Mouse (Mus musculus) neural tube, embryonic 11.5 days (tissue): ENCODE results near the gene Rpl29. TPM values are rescaled to one million over a fixed set of nuclear protein-coding genes. Genes with fewer than 3 reads are reported as not detected.

Experiments
- ATAC-seq: fragments of 200-750 bp; cut with Nextera tagmentation; 2 replicates; pipeline ENCODE4 v1.8.0; 2017; ENCODE audit warnings: moderate number of reproducible peaks, mild to moderate bottlenecking, moderate TSS enrichment, moderate library complexity; ENCODE audit not compliant: insufficient read depth, low FRiP score, low TSS enrichment
- DNase-seq: peaks from one replicate; pipeline ENCODE4 v3.0.0-alpha.2; 2015; ENCODE audit warnings: low spot score
- H3K27ac ChIP-seq: fragments of 300-500 bp; sonication (generic); 2 replicates; pipeline ENCODE4 v1.5.1; 2014; ENCODE audit warnings: low read depth, mild to moderate bottlenecking, low read length
- H3K27me3 ChIP-seq: fragments of 300-500 bp; sonication (generic); 2 replicates; pipeline ENCODE4 v1.6.1; 2014; ENCODE audit warnings: mild to moderate bottlenecking, low read length, mixed read lengths; ENCODE audit not compliant: control insufficient read depth, insufficient read depth
- H3K36me3 ChIP-seq: fragments of 300-500 bp; sonication (generic); 2 replicates; pipeline ENCODE4 v1.6.1; 2014; ENCODE audit warnings: mild to moderate bottlenecking, low read length, moderate library complexity, mixed read lengths; ENCODE audit not compliant: control insufficient read depth, insufficient read depth
- H3K4me1 ChIP-seq: fragments of 300-500 bp; sonication (generic); 2 replicates; pipeline ENCODE4 v1.6.1; 2014; ENCODE audit warnings: low read length, mixed read lengths; ENCODE audit not compliant: control insufficient read depth, insufficient read depth
- H3K4me2 ChIP-seq: fragments of 300-500 bp; sonication (generic); 2 replicates; pipeline ENCODE4 v1.6.1; 2014; ENCODE audit warnings: low read depth, mild to moderate bottlenecking, moderate library complexity
- H3K4me3 ChIP-seq: fragments of 300-500 bp; sonication (generic); 2 replicates; pipeline ENCODE4 v1.5.1; 2014; ENCODE audit warnings: low read depth, low read length
- H3K9ac ChIP-seq: fragments of 300-500 bp; sonication (generic); 2 replicates; pipeline ENCODE4 v1.6.1; 2014; ENCODE audit warnings: mild to moderate bottlenecking, low read length
- H3K9me3 ChIP-seq: fragments of 300-500 bp; sonication (generic); 2 replicates; pipeline ENCODE4 v1.6.1; 2016; ENCODE audit warnings: low read length; ENCODE audit not compliant: control insufficient read depth
- WGBS: fragments of 180-500 bp; shearing (Covaris S2); extraction: QIAGEN DNeasy Blood & Tissue Kit; methylation state at CpG from one replicate; pipeline ENCODE4 v1.1.7; 2014; 5-methylcytosine and 5-hydroxymethylcytosine counted together
- polyA plus RNA-seq: library from polyadenylated mRNA; unstranded; fragments of >200 nt; fragmentation: Nextera tagmentation; extraction: Ambion mirVana; gene quantifications from 2 replicates; pipeline ENCODE4 v1.2.1, GENCODE M21; 2014

Gene Rpl29
- polyA plus RNA-seq, 1 experiment from 2014 or later: 844 TPM

DNA sequence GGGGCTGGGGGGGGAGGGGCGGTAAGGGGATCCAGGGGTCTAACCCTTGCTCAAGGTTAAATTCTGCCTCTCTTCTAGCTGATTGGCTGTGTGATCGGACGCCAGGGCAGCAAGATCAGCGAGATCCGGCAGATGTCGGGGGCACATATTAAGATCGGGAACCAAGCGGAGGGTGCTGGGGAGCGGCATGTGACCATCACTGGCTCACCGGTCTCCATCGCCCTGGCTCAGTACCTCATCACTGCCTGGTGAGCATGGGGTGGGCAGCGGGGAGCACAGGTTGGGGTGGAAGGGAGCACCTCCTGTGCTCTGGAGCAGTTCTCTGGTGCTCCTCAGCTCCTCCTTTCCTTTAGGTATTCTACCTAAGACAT lies 33.2 kb downstream of the Rpl29 start:
- peaks cover 19% of the 10 kb centered on the region for H3K36me3 ChIP-seq
- H3K9ac ChIP-seq: no peak overlapping the region
- ATAC-seq: no peak
- H3K9me3 ChIP-seq: no peaks in the 10 kb centered on the region
- peak overlapping the region; percentile 2; the same call in 1 of the 2 replicates for H3K4me3 ChIP-seq
- 94% methylated on average over 12 of the region's 12 CpGs for WGBS
- no peak overlapping the region for H3K4me2 ChIP-seq
- H3K27me3 ChIP-seq: peaks cover 2% of the 10 kb centered on the region; the same call in 1 of the 2 replicates
- no peak for DNase-seq
- peaks cover 37% of the 10 kb centered on the region for H3K4me1 ChIP-seq
- H3K27ac ChIP-seq: no peak overlapping the region

DNA sequence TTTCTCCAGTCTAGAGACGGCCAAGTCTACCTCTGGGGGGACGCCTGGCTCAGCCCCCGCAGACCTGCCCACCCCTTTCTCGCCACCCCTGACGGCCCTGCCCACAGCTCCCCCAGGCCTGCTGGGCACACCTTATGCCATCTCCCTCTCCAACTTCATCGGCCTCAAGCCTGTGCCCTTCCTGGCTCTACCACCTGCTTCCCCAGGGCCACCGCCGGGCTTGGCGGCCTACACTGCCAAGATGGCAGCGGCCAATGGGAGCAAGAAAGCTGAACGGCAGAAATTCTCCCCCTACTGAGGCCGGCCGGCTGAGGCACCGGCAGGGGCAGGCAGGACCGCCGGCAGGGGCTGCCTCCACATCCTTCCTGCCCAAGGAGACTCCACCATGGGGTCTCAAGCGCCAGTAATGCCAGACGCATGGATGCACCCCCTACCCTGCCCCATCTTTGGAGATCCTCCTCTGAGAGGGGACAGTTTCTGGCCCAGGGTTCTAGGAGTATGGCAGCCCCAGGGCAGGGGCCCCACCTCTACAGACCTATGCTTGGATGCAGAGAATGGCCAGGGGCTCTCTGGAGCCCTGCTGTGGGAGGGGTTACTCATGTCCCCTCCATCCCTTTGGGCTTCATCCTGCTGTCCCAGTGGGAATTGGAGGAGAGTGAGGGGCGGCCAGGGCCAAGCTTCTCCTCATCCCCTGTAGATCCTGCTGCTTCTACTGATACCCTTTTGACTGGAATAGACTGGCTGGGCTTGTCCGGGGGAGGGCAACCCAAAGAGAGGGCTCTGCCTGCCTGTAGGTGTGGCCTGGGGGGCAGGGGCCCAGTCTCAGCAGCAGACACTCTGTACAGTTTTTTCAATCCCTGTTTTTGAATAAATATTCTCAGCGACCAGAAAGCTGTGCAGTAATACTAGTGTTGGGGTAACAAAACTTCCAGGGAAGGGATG lies 34.1 kb downstream of the Rpl29 start:
- H3K4me3 ChIP-seq: no peak overlapping the region
- no peak overlapping the region for H3K27ac ChIP-seq
- H3K4me1 ChIP-seq: peaks cover 28% of the 10 kb centered on the region
- no peak for ATAC-seq
- peaks cover 19% of the 10 kb centered on the region for H3K36me3 ChIP-seq
- H3K9me3 ChIP-seq: no peaks in the 10 kb centered on the region
- no peak overlapping the region for H3K4me2 ChIP-seq
- DNase-seq: no peak
- no peak overlapping the region for H3K9ac ChIP-seq
- WGBS: 86% methylated on average over 20 of the region's 21 CpGs
- H3K27me3 ChIP-seq: peaks cover 2% of the 10 kb centered on the region; the same call in 1 of the 2 replicates

DNA sequence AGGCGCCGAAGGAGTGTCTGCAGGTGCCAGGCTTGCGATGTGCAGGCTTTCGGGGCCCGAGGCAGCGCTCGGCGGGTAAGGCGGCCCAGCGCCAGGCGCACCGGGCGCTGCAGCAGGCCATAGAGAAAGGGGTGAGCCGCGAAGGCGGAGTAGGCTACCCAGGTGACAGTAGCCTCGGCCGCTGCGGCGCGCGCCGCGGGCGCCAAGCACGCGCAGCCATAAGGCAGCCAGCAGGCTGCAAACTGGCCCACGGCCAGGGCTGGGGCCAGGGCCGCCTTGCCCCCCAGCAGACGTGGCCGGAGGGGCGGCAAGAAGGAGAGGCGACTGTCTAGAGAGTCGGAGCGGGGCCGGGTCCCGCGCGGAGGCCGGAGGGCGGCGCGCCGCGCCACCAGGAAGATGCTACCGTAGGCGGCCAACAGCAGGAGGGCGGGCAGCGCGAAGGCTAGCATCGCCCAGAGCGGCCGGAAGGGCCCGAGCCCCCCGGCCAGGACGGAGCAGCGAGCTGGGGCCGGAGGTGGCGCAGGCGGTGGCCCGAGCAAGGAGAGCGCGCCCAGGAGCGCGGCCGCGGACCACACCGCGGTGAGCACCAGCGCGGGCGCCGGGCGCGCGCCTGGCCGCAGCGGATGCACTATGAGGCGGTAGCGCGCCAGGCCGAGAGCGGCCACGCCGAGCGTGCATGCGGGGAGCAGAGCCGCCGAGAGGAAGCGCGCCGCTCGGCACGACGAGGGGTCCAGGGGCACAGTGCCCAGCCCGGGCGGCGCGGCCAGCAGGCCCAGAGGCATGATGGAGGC lies 35.7 kb downstream of the Rpl29 start:
- DNase-seq: peak; percentile 81
- H3K27ac ChIP-seq: peak overlapping the region; percentile 62
- 1% methylated on average over 98 of the region's 99 CpGs for WGBS
- H3K9me3 ChIP-seq: no peaks in the 10 kb centered on the region
- peaks cover 2% of the 10 kb centered on the region; the same call in 1 of the 2 replicates for H3K27me3 ChIP-seq
- H3K4me1 ChIP-seq: peaks cover 23% of the 10 kb centered on the region
- H3K4me2 ChIP-seq: peak overlapping the region; percentile 93
- peaks cover 19% of the 10 kb centered on the region for H3K36me3 ChIP-seq
- peak overlapping the region; percentile 63 for H3K9ac ChIP-seq
- H3K4me3 ChIP-seq: peak overlapping the region; percentile 43
- peak; percentile 54 for ATAC-seq

DNA sequence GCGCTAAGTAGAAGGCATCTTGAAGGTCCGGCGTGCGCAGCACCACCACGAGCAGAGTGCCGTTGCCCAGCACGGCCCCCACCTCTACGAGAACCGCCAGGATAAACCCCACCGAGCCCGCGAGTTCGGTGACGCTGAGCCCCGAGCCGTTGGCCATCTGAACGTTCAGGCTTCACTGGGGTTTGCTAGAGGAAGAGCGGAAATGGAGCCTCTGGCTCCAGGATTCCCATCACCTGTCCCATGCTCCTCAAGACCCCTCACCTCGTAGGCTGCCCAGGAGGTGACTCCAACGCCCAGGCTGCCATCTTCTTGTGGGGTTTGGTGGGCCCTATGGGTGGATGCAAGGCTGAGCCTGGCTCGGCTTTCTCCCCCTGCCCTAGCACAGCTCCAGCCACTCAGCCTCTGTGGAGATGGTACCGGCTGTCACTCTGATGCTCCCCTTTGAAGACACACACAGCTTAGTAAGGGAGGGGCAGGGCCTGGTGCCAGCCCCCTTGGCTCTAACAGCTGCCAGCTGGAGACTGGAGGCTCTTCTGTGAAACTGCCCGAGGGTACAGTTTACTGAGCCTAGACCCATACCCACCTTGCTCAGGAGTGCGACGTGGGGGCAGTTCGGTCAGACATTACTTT lies 36.4 kb downstream of the Rpl29 start, which contains the start of gene Gpr62:
Gpr62 (minus strand) TSS at position 368 of the 630 bp plus-strand sequence.
- Histone ChIP-seq H3K4me2 (peak within 1 kb of the TSS; percentile 93), H3K9ac (peak within 1 kb of the TSS; percentile 63), H3K27ac (peak within 1 kb of the TSS; percentile 62), H3K4me3 (peak within 1 kb of the TSS; percentile 43), H3K36me3 (peaks cover 15% of the 10 kb centered on the region), H3K4me1 (peaks cover 23% of the 10 kb centered on the region), H3K9me3 (no peaks in the 10 kb centered on the region), H3K27me3 (peaks cover 2% of the 10 kb centered on the region; the same call in 1 of the 2 replicates)
- DNase-seq (no peak), ATAC-seq (no peak; the same call in 1 of the 2 replicates)
- 30% methylated on average over 26 of the region's 26 CpGs for WGBS

DNA sequence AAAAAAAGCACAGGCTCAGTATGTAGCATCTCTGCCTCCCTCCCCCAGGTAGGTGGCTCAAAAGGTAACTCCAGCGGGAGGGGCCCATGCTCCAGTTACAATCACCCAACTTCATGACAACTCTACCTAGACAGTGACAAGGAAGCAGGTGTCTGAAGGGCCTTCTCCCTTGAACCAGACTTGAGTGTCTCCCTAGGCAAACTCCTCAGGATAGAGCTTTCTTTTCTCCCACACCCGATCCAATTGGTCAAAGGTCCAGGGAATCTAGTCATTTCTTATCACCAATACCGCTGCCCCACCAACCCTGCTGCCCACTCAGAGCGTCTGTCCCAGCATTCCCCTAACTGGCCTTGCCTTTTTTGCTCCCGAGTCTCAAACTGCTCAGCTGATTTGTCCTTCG lies 37.5 kb downstream of the Rpl29 start:
- Histone ChIP-seq H3K27ac (no peak overlapping the region), H3K36me3 (peaks cover 10% of the 10 kb centered on the region), H3K9me3 (no peaks in the 10 kb centered on the region), H3K4me2 (no peak overlapping the region), H3K27me3 (peaks cover 2% of the 10 kb centered on the region; the same call in 1 of the 2 replicates), H3K9ac (no peak overlapping the region), H3K4me1 (peaks cover 24% of the 10 kb centered on the region), H3K4me3 (no peak overlapping the region)
- ATAC-seq (no peak), DNase-seq (no peak)
- 87% methylated on average over 6 of the region's 6 CpGs for WGBS

DNA sequence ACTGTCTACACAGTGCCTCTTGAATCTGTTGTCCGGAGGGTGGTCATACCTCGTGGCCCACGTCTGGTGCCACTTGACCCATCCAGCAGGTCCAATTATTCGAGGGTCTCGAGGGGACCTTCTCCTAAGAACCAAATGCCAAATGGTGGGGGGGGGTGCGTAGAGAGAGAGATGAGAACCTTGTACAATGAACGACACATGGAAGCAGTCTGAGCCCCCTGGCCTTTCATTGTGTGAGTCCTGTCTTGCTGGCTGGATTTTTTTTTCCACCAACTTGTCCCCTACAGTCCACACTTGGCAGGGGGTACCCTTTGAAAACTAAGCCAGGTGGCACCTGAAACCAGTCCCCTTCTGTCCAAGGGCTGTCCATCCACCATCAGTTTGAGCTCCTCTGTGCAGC lies 38.5 kb downstream of the Rpl29 start:
- ATAC-seq (no peak), DNase-seq (no peak)
- WGBS: 86% methylated on average over 7 of the region's 7 CpGs
- Histone ChIP-seq H3K4me2 (no peak overlapping the region), H3K36me3 (peaks cover 6% of the 10 kb centered on the region), H3K4me3 (no peak overlapping the region), H3K27ac (no peak overlapping the region), H3K9ac (no peak overlapping the region), H3K27me3 (peaks cover 2% of the 10 kb centered on the region; the same call in 1 of the 2 replicates), H3K4me1 (peaks cover 28% of the 10 kb centered on the region), H3K9me3 (no peaks in the 10 kb centered on the region)

DNA sequence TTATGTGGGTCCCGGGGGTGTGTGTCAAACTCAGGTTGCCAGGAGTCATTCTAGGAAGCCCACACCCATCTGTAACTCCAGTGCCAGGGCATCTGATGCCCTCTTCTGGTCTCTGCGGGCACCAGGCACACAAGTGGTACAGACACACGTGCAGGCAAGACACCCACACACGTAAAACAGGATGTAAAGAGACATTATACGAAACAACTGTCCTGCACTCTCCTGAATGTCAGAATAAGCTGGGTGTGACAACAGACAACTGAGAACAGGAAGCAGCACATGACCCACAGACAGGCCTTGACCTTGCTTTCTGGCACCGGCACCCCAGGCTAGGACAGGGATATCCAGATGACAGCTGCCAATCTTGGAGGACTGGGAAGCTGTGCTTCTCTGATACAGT lies 40.1 kb downstream of the Rpl29 start:
- H3K4me2 ChIP-seq: no peak overlapping the region
- ATAC-seq: no peak
- WGBS: 79% methylated on average over 6 of the region's 6 CpGs
- H3K27me3 ChIP-seq: no peaks in the 10 kb centered on the region
- no peak for DNase-seq
- no peaks in the 10 kb centered on the region for H3K9me3 ChIP-seq
- peaks cover 18% of the 10 kb centered on the region for H3K4me1 ChIP-seq
- H3K36me3 ChIP-seq: no peaks in the 10 kb centered on the region
- no peak overlapping the region for H3K27ac ChIP-seq
- no peak overlapping the region for H3K4me3 ChIP-seq
- H3K9ac ChIP-seq: no peak overlapping the region

DNA sequence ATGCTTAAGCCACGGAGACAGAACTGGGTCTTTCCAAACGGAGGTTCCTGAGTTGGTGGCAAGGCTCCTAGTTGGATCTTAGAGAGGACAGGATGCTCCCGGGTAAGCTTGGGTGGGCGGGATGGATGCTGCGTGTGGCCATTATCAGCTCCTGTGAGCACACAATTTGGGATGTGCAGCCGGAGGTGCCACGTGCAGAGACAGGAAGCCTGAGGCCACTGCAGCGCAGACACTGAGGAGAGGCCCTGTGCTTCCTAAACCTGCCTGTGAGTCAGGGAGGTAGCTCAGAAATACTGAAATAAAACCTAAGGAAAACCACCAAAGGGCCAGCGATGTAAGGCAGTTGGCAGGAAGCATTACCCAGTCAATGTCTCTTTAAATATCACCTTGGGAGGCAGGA lies 40.5 kb downstream of the Rpl29 start:
- 78% methylated on average over 9 of the region's 9 CpGs for WGBS
- Histone ChIP-seq H3K9me3 (no peaks in the 10 kb centered on the region), H3K9ac (no peak overlapping the region), H3K4me3 (no peak overlapping the region), H3K36me3 (no peaks in the 10 kb centered on the region), H3K4me2 (no peak overlapping the region), H3K27ac (no peak overlapping the region), H3K27me3 (no peaks in the 10 kb centered on the region), H3K4me1 (peaks cover 15% of the 10 kb centered on the region; the same call in 1 of the 2 replicates)
- ATAC-seq (no peak), DNase-seq (no peak)
